Mouse (Mus musculus): Measurements from ENCODE around the gene Tmem221. TPM values are rescaled to one million over a fixed set of nuclear protein-coding genes. Genes with fewer than 3 reads are reported as not detected.
A peak's percentile ranks its signal among the peaks of the same experiment; 100 is the strongest.

The Tmem221 gene
- total and polyA plus RNA-seq, 3 experiments, result not detected

- DNase-seq (ENCODE audit: low spot score) (peak; percentile 43), ATAC-seq (ENCODE audit: extremely low read depth, insufficient number of reproducible peaks, low FRiP score, poor library complexity, severe bottlenecking) (no peak)
- Histone ChIP-seq H3K4me1 (ENCODE audit: insufficient read depth, low read depth, low read length) (peaks cover 17% of the 10 kb centered on the region), H3K4me3 (ENCODE audit: low read depth, low read length) (no peak overlapping the region), H3K36me3 (replicated peaks) (no peaks in the 10 kb centered on the region), H3K9me3 (replicated peaks) (peaks cover 4% of the 10 kb centered on the region), H3K27me3 (ENCODE audit: insufficient read depth, low read length) (peaks cover 52% of the 10 kb centered on the region)
- TF ChIP-seq GATA2 (IDR thresholded peaks at IDR 0.05; ENCODE audit: borderline replicate concordance, low read depth, low read length) (no peak), CTCF (IDR thresholded peaks at IDR 0.05; ENCODE audit: low read depth, low read length) (peak; percentile 68)
These were observed 2.7 kb upstream of the Tmem221 start for GRCm38 (mm10) chr8:71561401-71561800.

DNA sequence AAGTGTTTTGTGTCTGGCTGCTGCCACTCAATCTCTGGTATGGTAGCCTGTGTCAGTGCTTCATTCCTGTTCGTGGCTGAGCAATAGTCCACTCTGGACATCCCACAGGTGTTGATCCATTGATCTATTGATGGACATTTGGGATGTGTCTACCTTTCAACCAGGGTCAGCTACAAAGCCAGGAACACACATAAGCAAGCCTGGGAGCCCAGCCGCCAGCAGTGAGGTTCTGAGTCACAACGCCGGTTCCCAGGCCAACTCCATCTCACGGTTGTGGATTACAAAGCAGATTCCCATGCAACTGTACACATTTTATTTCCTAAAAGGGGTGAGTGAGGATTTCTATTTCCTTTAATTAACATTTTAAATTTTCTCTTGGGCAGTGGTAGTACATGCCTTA, 2.1 kb upstream of the Tmem221 start:
- Histone ChIP-seq H3K9me3 (replicated peaks) (peaks cover 4% of the 10 kb centered on the region), H3K4me1 (ENCODE audit: insufficient read depth, low read depth, low read length) (peaks cover 17% of the 10 kb centered on the region), H3K36me3 (replicated peaks) (no peaks in the 10 kb centered on the region), H3K4me3 (ENCODE audit: low read depth, low read length) (no peak overlapping the region), H3K27me3 (ENCODE audit: insufficient read depth, low read length) (peaks cover 50% of the 10 kb centered on the region)
- TF ChIP-seq CTCF (IDR thresholded peaks at IDR 0.05; ENCODE audit: low read depth, low read length) (no peak), GATA1 (IDR thresholded peaks at IDR 0.05; ENCODE audit: borderline replicate concordance, low read length) (no peak), GATA2 (IDR thresholded peaks at IDR 0.05; ENCODE audit: borderline replicate concordance, low read depth, low read length) (no peak), TAL1 (conservative IDR thresholded peaks at IDR 0.05; ENCODE audit: low read depth, low read length) (no peak), POLR2AphosphoS5 (IDR thresholded peaks at IDR 0.05; ENCODE audit: insufficient replicate concordance, low read depth, low read length) (no peak)
- DNase-seq (ENCODE audit: low spot score) (no peak), ATAC-seq (ENCODE audit: extremely low read depth, insufficient number of reproducible peaks, low FRiP score, poor library complexity, severe bottlenecking) (no peak)

DNA sequence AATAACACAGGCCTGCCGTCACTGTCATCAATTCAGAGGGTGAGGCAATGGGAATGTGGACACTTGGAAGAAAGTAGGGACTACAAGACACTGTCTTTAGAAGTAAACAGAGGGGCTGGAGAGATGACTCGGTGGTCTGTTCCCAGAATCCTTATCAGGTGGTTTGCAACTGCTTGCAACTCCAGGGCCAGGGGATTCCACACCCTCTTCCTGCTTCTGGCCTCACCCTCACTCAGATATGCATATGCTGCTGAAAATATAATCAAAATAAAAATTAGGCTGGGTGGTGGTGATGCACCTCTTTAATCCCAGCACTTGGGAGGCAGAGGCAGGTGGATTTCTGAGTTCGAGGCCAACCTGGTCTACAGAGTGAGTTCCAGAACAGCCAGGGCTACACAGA, 1.4 kb upstream of the Tmem221 start:
- no peak for ATAC-seq (ENCODE audit: extremely low read depth, insufficient number of reproducible peaks, low FRiP score, poor library complexity, severe bottlenecking)
- peaks cover 54% of the 10 kb centered on the region for H3K27me3 ChIP-seq (ENCODE audit: insufficient read depth, low read length)
- TF ChIP-seq GATA2 (IDR thresholded peaks at IDR 0.05; ENCODE audit: borderline replicate concordance, low read depth, low read length) (no peak), GATA1 (IDR thresholded peaks at IDR 0.05; ENCODE audit: borderline replicate concordance, low read length) (no peak), TAL1 (conservative IDR thresholded peaks at IDR 0.05; ENCODE audit: low read depth, low read length) (no peak), CTCF (IDR thresholded peaks at IDR 0.05; ENCODE audit: low read depth, low read length) (no peak), POLR2AphosphoS5 (IDR thresholded peaks at IDR 0.05; ENCODE audit: insufficient replicate concordance, low read depth, low read length) (no peak)
- DNase-seq (ENCODE audit: low spot score), result no peak
- H3K4me1 ChIP-seq (ENCODE audit: insufficient read depth, low read depth, low read length), result peaks cover 17% of the 10 kb centered on the region
- H3K9me3 ChIP-seq (replicated peaks), result peaks cover 4% of the 10 kb centered on the region
- H3K36me3 ChIP-seq (replicated peaks), result no peaks in the 10 kb centered on the region
- H3K4me3 ChIP-seq (ENCODE audit: low read depth, low read length), result no peak overlapping the region

GRCm38 (mm10) chr8:71558958-71559690, 453 bp upstream of the Tmem221 start:
- no peak for TF ChIP-seq GATA1 (IDR thresholded peaks at IDR 0.05; ENCODE audit: borderline replicate concordance, low read length)
- Histone ChIP-seq H3K27me3 (ENCODE audit: insufficient read depth, low read length) (peaks cover 53% of the 10 kb centered on the region), H3K36me3 (replicated peaks) (no peaks in the 10 kb centered on the region), H3K4me3 (ENCODE audit: low read depth, low read length) (peak overlapping the region; percentile 38; the same call in 1 of the 2 replicates), H3K4me1 (ENCODE audit: insufficient read depth, low read depth, low read length) (peaks cover 25% of the 10 kb centered on the region), H3K9me3 (replicated peaks) (peaks cover 4% of the 10 kb centered on the region)
- no peak for ATAC-seq (ENCODE audit: extremely low read depth, insufficient number of reproducible peaks, low FRiP score, poor library complexity, severe bottlenecking)
- DNase-seq (ENCODE audit: low spot score), result no peak

DNA sequence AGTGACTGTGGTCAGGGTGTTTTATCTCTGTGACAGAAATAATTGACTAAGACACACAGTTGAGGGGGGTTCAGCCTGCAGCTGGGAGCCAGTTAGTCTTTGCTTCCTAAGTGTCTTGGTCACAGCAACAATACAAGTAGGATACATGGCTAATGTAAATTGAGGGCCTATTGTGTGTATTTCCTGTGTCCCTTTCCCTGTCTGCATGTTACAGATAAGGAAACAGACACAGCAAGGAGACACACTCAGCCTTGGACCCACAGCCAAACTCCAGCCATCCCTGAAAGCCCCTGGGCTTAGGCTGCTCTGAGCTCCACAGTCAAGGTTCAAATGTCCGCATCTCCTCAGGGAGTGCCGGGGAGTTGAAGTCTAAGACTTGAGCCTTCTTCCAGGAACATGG, 4.0 kb downstream of the Tmem221 start:
- Histone ChIP-seq H3K9me3 (replicated peaks) (no peaks in the 10 kb centered on the region), H3K27me3 (ENCODE audit: insufficient read depth, low read length) (peaks cover 47% of the 10 kb centered on the region), H3K36me3 (replicated peaks) (no peaks in the 10 kb centered on the region), H3K4me3 (ENCODE audit: low read depth, low read length) (no peak overlapping the region), H3K4me1 (ENCODE audit: insufficient read depth, low read depth, low read length) (peaks cover 27% of the 10 kb centered on the region)
- no peak for TF ChIP-seq GATA2 (IDR thresholded peaks at IDR 0.05; ENCODE audit: borderline replicate concordance, low read depth, low read length)
- no peak for TF ChIP-seq POLR2AphosphoS5 (IDR thresholded peaks at IDR 0.05; ENCODE audit: insufficient replicate concordance, low read depth, low read length)
- no peak for TF ChIP-seq CTCF (IDR thresholded peaks at IDR 0.05; ENCODE audit: low read depth, low read length)
- no peak for TF ChIP-seq GATA1 (IDR thresholded peaks at IDR 0.05; ENCODE audit: borderline replicate concordance, low read length)
- no peak for ATAC-seq (ENCODE audit: extremely low read depth, insufficient number of reproducible peaks, low FRiP score, poor library complexity, severe bottlenecking)
- DNase-seq (ENCODE audit: low spot score), result no peak

DNA sequence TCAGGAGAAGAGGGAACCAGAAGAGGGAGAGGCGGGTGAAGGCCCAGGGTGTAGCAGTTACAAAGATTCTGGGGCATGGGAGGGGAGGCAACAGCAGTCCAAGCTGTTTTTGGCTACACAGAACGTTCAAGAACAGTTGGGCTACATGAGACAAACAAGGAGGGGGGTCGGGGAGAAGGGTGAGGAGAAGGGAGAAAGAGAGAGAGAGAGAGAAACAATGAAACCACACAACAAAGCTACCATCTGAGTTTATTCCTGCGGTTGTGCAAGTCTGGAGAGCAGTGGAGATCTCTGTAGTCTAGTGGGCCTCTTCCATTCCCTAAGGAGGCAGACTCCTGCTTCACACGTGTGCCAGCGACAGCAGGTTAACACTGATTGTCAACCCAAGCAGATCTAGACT, 4.7 kb downstream of the Tmem221 start:
- Histone ChIP-seq H3K4me1 (ENCODE audit: insufficient read depth, low read depth, low read length) (peaks cover 24% of the 10 kb centered on the region), H3K36me3 (replicated peaks) (no peaks in the 10 kb centered on the region), H3K4me3 (ENCODE audit: low read depth, low read length) (no peak overlapping the region), H3K9me3 (replicated peaks) (no peaks in the 10 kb centered on the region), H3K27me3 (ENCODE audit: insufficient read depth, low read length) (peaks cover 43% of the 10 kb centered on the region)
- DNase-seq (ENCODE audit: low spot score), result no peak
- ATAC-seq (ENCODE audit: extremely low read depth, insufficient number of reproducible peaks, low FRiP score, poor library complexity, severe bottlenecking), result no peak
- TF ChIP-seq GATA2 (IDR thresholded peaks at IDR 0.05; ENCODE audit: borderline replicate concordance, low read depth, low read length) (no peak), CTCF (IDR thresholded peaks at IDR 0.05; ENCODE audit: low read depth, low read length) (no peak), TAL1 (conservative IDR thresholded peaks at IDR 0.05; ENCODE audit: low read depth, low read length) (no peak), GATA1 (IDR thresholded peaks at IDR 0.05; ENCODE audit: borderline replicate concordance, low read length) (no peak), POLR2AphosphoS5 (IDR thresholded peaks at IDR 0.05; ENCODE audit: insufficient replicate concordance, low read depth, low read length) (no peak)

Measured in G1E (cell line).